Mouse (Mus musculus) cortical plate, adult 2 months (tissue): ENCODE data around the gene Uvrag. TPM values are rescaled to one million over a fixed set of nuclear protein-coding genes. Genes with fewer than 3 reads are reported as not detected.

Experiments used
- H3K27ac ChIP-seq: fragments of 200-500 bp; 2 replicates; pipeline ENCODE4 v1.5.1; 2012; ENCODE audit warnings: low read length, control low read depth, inconsistent platforms; ENCODE audit not compliant: insufficient read depth
- H3K4me1 ChIP-seq: fragments of 200-500 bp; 2 replicates; pipeline ENCODE4 v1.6.1; 2011; ENCODE audit warnings: low read length; ENCODE audit not compliant: control insufficient read depth, insufficient read depth
- H3K4me3 ChIP-seq: fragments of 200-500 bp; 2 replicates; pipeline ENCODE4 v1.5.1; 2011; ENCODE audit warnings: mild to moderate bottlenecking, low read length, control low read depth; ENCODE audit not compliant: insufficient read depth
- CTCF ChIP-seq: fragments of 200-500 bp; IDR thresholded peaks from 2 replicates; pipeline ENCODE4 v1.5.1; 2011; ENCODE audit warnings: mild to moderate bottlenecking, control low read depth, low read length; ENCODE audit not compliant: insufficient read depth; ENCODE audit errors: extremely low read depth
- POLR2A ChIP-seq: fragments of 200-500 bp; IDR thresholded peaks from 2 replicates; pipeline ENCODE4 v1.6.1; 2011; ENCODE audit warnings: mild to moderate bottlenecking, low read length, control low read depth; ENCODE audit not compliant: insufficient read depth; ENCODE audit errors: extremely low read depth
- polyA plus RNA-seq: library from polyadenylated mRNA; depleted of rRNA; stranded (reverse); fragments of >200 nt; gene quantifications from 2 replicates; pipeline ENCODE4 v1.2.3, GENCODE M21; 2012

Gene Uvrag
- polyA plus RNA-seq, 1 experiment, result 18.0 TPM

DNA sequence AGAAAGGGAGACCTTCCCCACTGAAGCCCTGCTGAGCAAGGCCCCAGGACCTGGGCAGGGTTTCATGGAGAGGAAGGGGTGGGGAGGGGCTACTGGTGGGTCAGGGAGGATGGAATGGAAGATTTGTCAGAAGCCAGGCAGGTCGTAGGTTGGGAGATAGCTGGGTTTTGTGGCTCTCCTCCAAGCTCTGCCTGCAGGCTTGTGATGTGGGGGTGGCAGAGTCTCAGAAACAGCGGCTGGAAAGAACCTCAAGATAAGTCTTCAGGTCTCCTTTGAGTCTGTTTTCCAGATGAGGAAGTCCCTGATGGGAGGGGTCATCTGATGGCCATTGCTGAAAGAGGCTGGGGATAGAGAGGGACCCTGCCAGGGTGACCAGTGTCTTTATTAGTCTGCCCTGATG lies 285.6 kb downstream of the Uvrag start:
- peaks cover 4% of the 10 kb centered on the region; the same call in 1 of the 2 replicates for H3K4me1 ChIP-seq
- H3K27ac ChIP-seq, result no peak overlapping the region
- no peak for TF ChIP-seq POLR2A
- TF ChIP-seq CTCF, result no peak
- H3K4me3 ChIP-seq, result no peak overlapping the region

GRCm38 (mm10) chr7:98853806-98854205 lies 287.1 kb downstream of the Uvrag start:
- peaks cover 4% of the 10 kb centered on the region; the same call in 1 of the 2 replicates for H3K4me1 ChIP-seq
- H3K27ac ChIP-seq, result no peak overlapping the region
- no peak overlapping the region for H3K4me3 ChIP-seq
- TF ChIP-seq CTCF (no peak), POLR2A (no peak)

- peaks cover 4% of the 10 kb centered on the region; the same call in 1 of the 2 replicates for H3K4me1 ChIP-seq
- H3K27ac ChIP-seq, result no peak overlapping the region
- H3K4me3 ChIP-seq, result no peak overlapping the region
- no peak for TF ChIP-seq CTCF
- no peak for TF ChIP-seq POLR2A
These were observed 287.8 kb downstream of the Uvrag start for GRCm38 (mm10) chr7:98852950-98853650.

- Histone ChIP-seq H3K27ac (no peak overlapping the region), H3K4me1 (peaks cover 2% of the 10 kb centered on the region; the same call in 1 of the 2 replicates), H3K4me3 (no peak overlapping the region)
- TF ChIP-seq POLR2A (no peak), CTCF (no peak)
These were observed 289.7 kb downstream of the Uvrag start for GRCm38 (mm10) chr7:98851220-98851619.

DNA sequence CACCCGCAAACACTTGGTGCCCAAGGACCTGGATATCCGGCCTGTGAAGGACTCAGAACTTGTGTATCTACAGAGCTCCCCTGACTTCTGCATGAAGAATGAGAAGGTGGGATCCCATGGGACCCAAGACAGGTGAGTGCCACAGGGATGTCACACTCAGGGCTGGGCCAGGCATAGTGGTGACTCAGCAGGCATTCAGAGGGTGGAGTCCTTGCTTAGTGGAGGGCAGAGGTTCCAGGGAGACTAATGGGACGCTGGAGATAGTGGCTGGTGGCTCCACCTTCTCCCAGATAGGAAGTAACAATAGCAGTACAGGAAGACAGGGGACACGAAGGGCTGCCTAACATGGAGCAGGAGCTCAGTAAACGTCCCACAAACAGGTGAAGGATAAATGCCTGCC lies 290.6 kb downstream of the Uvrag start:
- Histone ChIP-seq H3K4me1 (no peaks in the 10 kb centered on the region), H3K4me3 (no peak overlapping the region), H3K27ac (no peak overlapping the region)
- TF ChIP-seq CTCF, result no peak
- no peak for TF ChIP-seq POLR2A

DNA sequence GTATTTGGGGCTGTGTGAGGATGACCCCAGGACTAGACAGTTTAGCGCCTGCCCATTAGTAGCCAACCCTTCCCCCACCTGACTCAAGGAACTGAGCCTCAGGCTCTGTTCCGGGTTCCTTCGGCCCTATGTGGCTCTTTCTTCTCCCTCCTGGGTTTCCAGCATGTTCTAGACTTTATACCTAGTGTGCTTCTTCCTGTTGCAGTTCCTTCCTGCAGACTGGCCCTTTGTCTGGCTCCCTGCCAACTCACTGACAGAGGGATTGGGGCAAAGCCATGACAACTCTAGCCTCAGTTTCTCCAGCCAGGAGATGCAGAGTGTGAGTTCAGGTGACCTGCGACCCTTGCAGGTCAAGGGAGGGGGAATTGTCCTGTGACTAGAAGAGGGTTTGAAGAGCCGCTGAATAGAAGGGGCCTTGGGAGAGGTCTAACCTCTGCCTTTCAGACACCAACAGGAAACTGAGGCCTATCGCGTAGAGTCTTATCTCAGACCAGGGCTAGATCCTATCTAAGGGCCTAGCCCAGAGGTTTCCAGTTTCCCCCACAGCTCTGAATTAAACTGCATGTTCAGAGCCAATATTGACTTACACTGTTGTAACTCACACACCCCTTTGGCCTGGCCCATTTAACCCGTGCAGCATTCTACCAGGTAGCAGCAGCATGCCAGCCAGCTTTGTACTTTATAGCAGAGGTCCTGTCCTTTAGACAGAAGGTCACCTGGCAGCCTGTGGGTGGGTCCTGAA lies 291.9 kb downstream of the Uvrag start:
- Histone ChIP-seq H3K4me3 (no peak overlapping the region), H3K4me1 (no peaks in the 10 kb centered on the region), H3K27ac (no peak overlapping the region)
- TF ChIP-seq CTCF (no peak), POLR2A (no peak)

GRCm38 (mm10) chr7:98843649-98844048 lies 297.3 kb downstream of the Uvrag start:
- H3K4me1 ChIP-seq, result no peaks in the 10 kb centered on the region; the same call in 1 of the 2 replicates
- H3K27ac ChIP-seq, result no peak overlapping the region
- TF ChIP-seq CTCF (no peak), POLR2A (no peak)
- H3K4me3 ChIP-seq, result no peak overlapping the region

- Histone ChIP-seq H3K27ac (no peak overlapping the region), H3K4me3 (no peak overlapping the region), H3K4me1 (no peaks in the 10 kb centered on the region; the same call in 1 of the 2 replicates)
- TF ChIP-seq POLR2A (no peak), CTCF (no peak)
These were observed 297.9 kb downstream of the Uvrag start for GRCm38 (mm10) chr7:98842997-98843396.

GRCm38 (mm10) chr7:98841802-98842201 lies 299.1 kb downstream of the Uvrag start:
- TF ChIP-seq POLR2A (no peak), CTCF (no peak)
- H3K4me3 ChIP-seq, result no peak overlapping the region
- no peaks in the 10 kb centered on the region; the same call in 1 of the 2 replicates for H3K4me1 ChIP-seq
- H3K27ac ChIP-seq, result no peak overlapping the region
